ENCODE assay signal across 23 mouse cellular contexts in the genomic region with DNA sequence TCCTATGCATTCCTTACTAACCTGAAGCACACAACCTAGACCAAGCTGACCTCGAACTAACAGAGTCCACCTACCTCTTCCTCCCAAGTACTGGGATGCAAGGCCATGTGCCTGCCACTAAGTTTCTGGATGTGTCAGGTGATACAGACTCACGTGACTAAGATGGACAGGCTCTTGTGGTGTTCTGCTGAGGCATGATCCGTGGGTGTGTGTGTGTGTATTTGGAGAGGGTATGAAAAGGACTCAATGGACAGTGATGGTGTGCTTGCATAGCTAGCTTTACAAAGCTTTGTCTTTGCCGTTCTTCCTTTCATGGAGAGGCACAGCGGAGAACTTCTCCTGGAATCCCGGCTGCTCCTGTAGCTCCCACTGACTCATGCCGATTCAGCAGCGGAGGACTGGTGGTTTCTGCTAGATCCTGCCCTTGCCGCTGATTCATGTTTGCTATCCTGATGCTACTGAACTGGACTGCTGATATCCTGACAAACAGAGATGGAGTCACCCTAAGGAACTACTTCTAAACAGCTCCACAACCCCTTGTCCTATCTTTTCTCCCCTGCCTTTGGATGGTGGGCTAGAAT. TPM values are rescaled to one million over a fixed set of nuclear protein-coding genes. Genes with fewer than 3 reads are reported as not detected.
DNase-seq lines count a peak whose midpoint lies in the region; ATAC-seq lines count a peak whose summit lies in the region.
"Had no signal": no experiment of that assay in that cellular context is flagged by ENCODE, and none has a peak within 500 bp of the region (broad histone marks: within the 10 kb centered on the region; RNA-seq: fewer than 3 reads in every experiment).

No protein-coding gene starts in this region.

- H3K36me3 ChIP-seq in embryonic facial prominence, embryonic 10.5 days (replicated peaks), result no peaks in the 10 kb centered on the region
- no peaks in the 10 kb centered on the region for H3K36me3 ChIP-seq in stomach, embryonic 14.5 days (ENCODE audit: control insufficient read depth, insufficient read depth, low read length)
- H3K36me3 ChIP-seq: embryonic facial prominence, embryonic 15.5 days; forebrain, embryonic 10.5 days; G1E; heart, embryonic 15.5 days; hindbrain, embryonic 12.5 days; liver, embryonic 13.5 days; midbrain, embryonic 13.5 days; neural tube, embryonic 15.5 days had no signal

- no peaks in the 10 kb centered on the region for H3K9me3 ChIP-seq in embryonic facial prominence, embryonic 10.5 days
- H3K9me3 ChIP-seq in stomach, embryonic 14.5 days (ENCODE audit: control insufficient read depth, low read depth, low read length), result no peaks in the 10 kb centered on the region
- H3K9me3 ChIP-seq: embryonic facial prominence, embryonic 15.5 days; forebrain, embryonic 10.5 days; G1E; heart, embryonic 15.5 days; hindbrain, embryonic 12.5 days; liver, embryonic 13.5 days; midbrain, embryonic 13.5 days; neural tube, embryonic 15.5 days had no signal

- no peak overlapping the region for H3K27ac ChIP-seq in embryonic facial prominence, embryonic 10.5 days (replicated peaks)
- peak overlapping the region; percentile 79 for H3K27ac ChIP-seq in stomach, embryonic 14.5 days (ENCODE audit: low read length)
- H3K27ac ChIP-seq: embryonic facial prominence, embryonic 15.5 days; forebrain, embryonic 10.5 days; heart, embryonic 15.5 days; hindbrain, embryonic 12.5 days; left cerebral cortex, adult 2 months; liver, embryonic 13.5 days; macrophage; midbrain, embryonic 13.5 days; neural tube, embryonic 15.5 days had no signal

- H3K4me1 ChIP-seq in embryonic facial prominence, embryonic 10.5 days, result peaks cover 29% of the 10 kb centered on the region
- peaks cover 10% of the 10 kb centered on the region for H3K4me1 ChIP-seq in stomach, embryonic 14.5 days (ENCODE audit: control insufficient read depth, insufficient read depth, low read length)

- 92% methylated on average over 9 of the region's 9 CpGs for WGBS in embryonic facial prominence, embryonic 10.5 days
- 71% methylated on average over 9 of the region's 9 CpGs for WGBS in stomach, embryonic 14.5 days

- ATAC-seq in stomach, embryonic 14.5 days (ENCODE audit: insufficient number of reproducible peaks, insufficient read depth, low FRiP score, low read depth), result no peak; the same call in 1 of the 2 replicates
- ATAC-seq: inflammation-experienced regulatory T-cells, adult 6 months; midbrain, embryonic 13.5 days had no signal

- H3K4me2 ChIP-seq in stomach, embryonic 14.5 days (replicated peaks; ENCODE audit: low read depth, low read length), result no peak overlapping the region
- H3K4me2 ChIP-seq: embryonic facial prominence, embryonic 15.5 days; heart, embryonic 15.5 days; hindbrain, embryonic 12.5 days; liver, embryonic 13.5 days; midbrain, embryonic 13.5 days; neural tube, embryonic 15.5 days had no signal

- H3K9ac ChIP-seq in stomach, embryonic 14.5 days (replicated peaks; ENCODE audit: low read depth, low read length), result no peak overlapping the region
- H3K9ac ChIP-seq: embryonic facial prominence, embryonic 15.5 days; heart, embryonic 15.5 days; hindbrain, embryonic 12.5 days; liver, embryonic 13.5 days; midbrain, embryonic 13.5 days; neural tube, embryonic 15.5 days had no signal

- no peak overlapping the region for H3K4me3 ChIP-seq in embryonic facial prominence, embryonic 10.5 days
- H3K4me3 ChIP-seq in stomach, embryonic 14.5 days (ENCODE audit: low read depth, low read length), result no peak overlapping the region
- H3K4me3 ChIP-seq: embryonic facial prominence, embryonic 15.5 days; forebrain, embryonic 10.5 days; heart, embryonic 15.5 days; hindbrain, embryonic 12.5 days; left cerebral cortex, adult 2 months; liver, embryonic 13.5 days; midbrain, embryonic 13.5 days; neural tube, embryonic 15.5 days had no signal

- 0 out of 2 replicates have a peak, but pooled peaks cover 4% of the 10 kb centered on the region for H3K27me3 ChIP-seq in embryonic facial prominence, embryonic 10.5 days (replicated peaks; ENCODE audit: low read depth, poor library complexity, severe bottlenecking)
- H3K27me3 ChIP-seq in stomach, embryonic 14.5 days (ENCODE audit: control insufficient read depth, insufficient read depth, low read length), result no peaks in the 10 kb centered on the region
- H3K27me3 ChIP-seq: embryonic facial prominence, embryonic 15.5 days; heart, embryonic 15.5 days; liver, embryonic 13.5 days; midbrain, embryonic 13.5 days; neural tube, embryonic 15.5 days had no signal

- peak; percentile 48 to 50 for DNase-seq in adrenal gland, postnatal 36 days
- DNase-seq in adrenal gland, adult 8-10 months, result no peak
- DNase-seq in 416B (ENCODE audit: low read depth), result peak; percentile 42
- peak; percentile 7 for DNase-seq in embryonic facial prominence, embryonic 10.5 days (ENCODE audit: low spot score)
- DNase-seq in spleen, postnatal 10 days (ENCODE audit: low spot score in 2 of 2), result no peak
- DNase-seq in frontal cortex, postnatal 14 days (ENCODE audit: low spot score in 2 of 2), result no peak
- DNase-seq: cerebellum, adult 9-10 months; heart, adult 18-20 months; kidney, postnatal 10 days; liver, embryonic 13.5 days; right cerebral cortex, postnatal 4 days; thymus, postnatal 14 days had no signal

RNA-seq across cellular contexts. Expression of gene Slc25a10, which starts 16.7 kb away (rescaled TPM):
- total RNA-seq in adrenal gland, postnatal 36 days (2021), result 100 to 1,000 TPM; 105 to 115 TPM
- total RNA-seq in adrenal gland, adult 8-10 months (2022), result 100 to 1,000 TPM; 121 to 174 (median 163) TPM
- 68.6 and 69.4 TPM in 2 replicates for polyA plus RNA-seq in embryonic facial prominence, embryonic 10.5 days (2016; fragmentation: Nextera tagmentation; extraction: Ambion mirVana)
- polyA plus RNA-seq in stomach, embryonic 14.5 days (2014; fragmentation: Nextera tagmentation; extraction: Ambion mirVana), result 66.5 and 75.1 TPM in 2 replicates

RNA-seq across cellular contexts. Expression of gene Gcgr, which starts 22.1 kb away (rescaled TPM):
- 1 to 10 TPM in 1 of 2 experiments, under 1 TPM in 1; 0.86 to 1.9 TPM for total RNA-seq in adrenal gland, postnatal 36 days (2021)
- 1 to 10 TPM in 3 of 4 experiments, under 1 TPM in 1; 0.87 to 4.0 (median 2.3) TPM for total RNA-seq in adrenal gland, adult 8-10 months (2022)
- 0.33 and 0.62 TPM in 2 replicates for polyA plus RNA-seq in embryonic facial prominence, embryonic 10.5 days (2016; fragmentation: Nextera tagmentation; extraction: Ambion mirVana)
- 1.2 and 1.9 TPM in 2 replicates for polyA plus RNA-seq in stomach, embryonic 14.5 days (2014; fragmentation: Nextera tagmentation; extraction: Ambion mirVana)
- total RNA-seq: G1E; left cerebral cortex, adult 2 months had no signal
- polyA plus RNA-seq: G1E; inflammation-experienced regulatory T-cells, adult 6 months had no signal

RNA-seq across cellular contexts. Expression of gene Mrpl12, which starts 24.0 kb away (rescaled TPM):
- total RNA-seq in adrenal gland, postnatal 36 days (2021), result 100 to 1,000 TPM; 110 to 111 TPM
- 10 to 100 TPM; 77.6 to 95.8 (median 90.1) TPM for total RNA-seq in adrenal gland, adult 8-10 months (2022)
- 206 and 216 TPM in 2 replicates for polyA plus RNA-seq in embryonic facial prominence, embryonic 10.5 days (2016; fragmentation: Nextera tagmentation; extraction: Ambion mirVana)
- 150 and 153 TPM in 2 replicates for polyA plus RNA-seq in stomach, embryonic 14.5 days (2014; fragmentation: Nextera tagmentation; extraction: Ambion mirVana)

RNA-seq across cellular contexts. Expression of gene Arl16, which starts 41.0 kb away (rescaled TPM):
- total RNA-seq in adrenal gland, postnatal 36 days (2021), result 10 to 100 TPM; 18.4 to 22.3 TPM
- total RNA-seq in adrenal gland, adult 8-10 months (2022), result 10 to 100 TPM; 22.8 to 38.7 (median 29.5) TPM
- polyA plus RNA-seq in embryonic facial prominence, embryonic 10.5 days (2016; fragmentation: Nextera tagmentation; extraction: Ambion mirVana), result 55.9 and 66.9 TPM in 2 replicates
- 43.3 and 49.4 TPM in 2 replicates for polyA plus RNA-seq in stomach, embryonic 14.5 days (2014; fragmentation: Nextera tagmentation; extraction: Ambion mirVana)

RNA-seq across cellular contexts. Expression of gene Mcrip1, which starts 41.1 kb away (rescaled TPM):
- total RNA-seq in adrenal gland, postnatal 36 days (2021), result 10 to 100 TPM; 58.0 to 73.4 TPM
- 10 to 100 TPM; 62.9 to 67.8 (median 65.3) TPM for total RNA-seq in adrenal gland, adult 8-10 months (2022)
- 201 and 221 TPM in 2 replicates for polyA plus RNA-seq in embryonic facial prominence, embryonic 10.5 days (2016; fragmentation: Nextera tagmentation; extraction: Ambion mirVana)
- polyA plus RNA-seq in stomach, embryonic 14.5 days (2014; fragmentation: Nextera tagmentation; extraction: Ambion mirVana), result 229 and 239 TPM in 2 replicates

Comparison
In these comparisons a context has a peak if more than half of its experiments do, and no peak if none do; other contexts are left out.
1. DNase-seq: peak in adrenal gland, postnatal 36 days (2 of 2), 416B (single experiment) and embryonic facial prominence, embryonic 10.5 days (single experiment); none in adrenal gland, adult 8-10 months (single experiment), spleen, postnatal 10 days (0 of 2) and frontal cortex, postnatal 14 days (0 of 2).